In the genomic region with DNA sequence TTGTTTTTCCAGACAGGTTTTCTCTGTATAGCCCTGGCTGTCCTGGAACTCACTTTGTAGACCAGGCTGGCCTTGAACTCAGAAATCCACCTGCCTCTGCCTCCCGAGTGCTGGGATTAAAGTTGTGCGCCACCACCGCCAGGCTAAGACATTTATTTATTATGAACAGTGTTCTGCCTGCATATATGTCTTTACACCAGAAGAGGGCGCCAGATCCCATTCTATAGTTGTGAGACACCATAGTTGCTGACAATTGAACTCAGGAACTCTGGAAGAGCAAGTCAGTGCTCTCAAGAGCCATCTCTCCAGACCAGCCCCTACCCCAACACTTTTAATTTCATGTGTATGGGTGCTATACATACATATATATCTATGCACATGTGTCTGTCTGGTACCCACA, we compare ENCODE assay signal across 8 mouse cellular contexts. TPM values are rescaled to one million over a fixed set of nuclear protein-coding genes. Genes with fewer than 3 reads are reported as not detected.
DNase-seq lines count a peak whose midpoint lies in the region; ATAC-seq and TF ChIP-seq lines count a peak whose summit lies in the region.
"Not testable (repeated sequence)": the region's sequence is repeated elsewhere in the genome, so short reads cannot be mapped to it uniquely, and the experiment has no call there.

No protein-coding gene starts in this region.

- H3K27ac ChIP-seq in CH12.LX (ENCODE audit: insufficient read depth, low read depth); heart, postnatal 0 days (ENCODE audit: low read depth); lung, postnatal 0 days (ENCODE audit: low read length); neural tube, embryonic 11.5 days (ENCODE audit: low read depth, low read length): not testable (repeated sequence)

- WGBS in heart, postnatal 0 days, result 70% methylated on average over 4 of the region's 4 CpGs
- 59% methylated on average over 4 of the region's 4 CpGs for WGBS in lung, postnatal 0 days
- 78% methylated on average over 4 of the region's 4 CpGs for WGBS in neural tube, embryonic 11.5 days

- H3K27me3 ChIP-seq in CH12.LX (replicated peaks); heart, postnatal 0 days (ENCODE audit: control insufficient read depth, insufficient read depth, low read length); lung, postnatal 0 days (replicated peaks; ENCODE audit: insufficient read depth, low read length); neural tube, embryonic 11.5 days (ENCODE audit: control insufficient read depth, insufficient read depth, low read length): not testable (repeated sequence)

- ATAC-seq in activated CD4-positive, CD25-positive, alpha-beta regulatory T cell, adult 4 months, result peak; percentile 71
- ATAC-seq in heart, postnatal 0 days (ENCODE audit: insufficient read depth, low read depth); lung, postnatal 0 days; neural tube, embryonic 11.5 days (ENCODE audit: insufficient read depth, low FRiP score, low TSS enrichment): not testable (repeated sequence)

- not testable (repeated sequence) for H3K9ac ChIP-seq in CH12.LX (ENCODE audit: insufficient read depth, low read depth); heart, postnatal 0 days (replicated peaks; ENCODE audit: low read depth, low read length); lung, postnatal 0 days (replicated peaks; ENCODE audit: low read depth); neural tube, embryonic 11.5 days (ENCODE audit: low read length)

- H3K4me3 ChIP-seq in CH12.LX (replicated peaks in 1 of 3; ENCODE audit: low read depth in 2 of 3, low read length in 2 of 3, poor library complexity in 1 of 3); heart, postnatal 0 days (ENCODE audit: low read depth, low read length); lung, postnatal 0 days (ENCODE audit: low read depth, low read length); neural tube, embryonic 11.5 days (ENCODE audit: low read depth, low read length): not testable (repeated sequence)

- TF ChIP-seq CTCF in CH12.LX (conservative IDR thresholded peaks at IDR 0.05 in 1 of 2, IDR thresholded peaks at IDR 0.05 in 1 of 2; ENCODE audit: low read depth in 2 of 2, low read length in 2 of 2), result peak in 1 of 2 experiments; percentile 37; a peak in 2 of 4 replicates
- peak; percentile 51 for TF ChIP-seq CTCF in heart, postnatal 0 days (IDR thresholded peaks at IDR 0.05; ENCODE audit: low read depth)
- peak; percentile 67 for TF ChIP-seq CTCF in lung, postnatal 0 days (IDR thresholded peaks at IDR 0.05)

- not testable (repeated sequence) for H3K4me1 ChIP-seq in CH12.LX (ENCODE audit: control insufficient read depth in 1 of 2, insufficient read depth in 2 of 2); heart, postnatal 0 days (ENCODE audit: control insufficient read depth, insufficient read depth); lung, postnatal 0 days (ENCODE audit: insufficient read depth, low read depth, low read length); neural tube, embryonic 11.5 days (ENCODE audit: control insufficient read depth, insufficient read depth, low read length)

- TF ChIP-seq EP300 in CH12.LX (IDR thresholded peaks at IDR 0.05; ENCODE audit: low read length); heart, postnatal 0 days (IDR thresholded peaks at IDR 0.05; ENCODE audit: low read depth); lung, postnatal 0 days (IDR thresholded peaks at IDR 0.05): not testable (repeated sequence)

- dilution Hi-C loops in CH12.LX (cut with MboI; ENCODE audit: extremely low pct_ligation_motif_present, extremely low pct_unique_long_range_greater_than_20kb, low sequenced_read_pairs), result not testable (repeated sequence)

- in situ Hi-C loops in CH12.LX (cut with MboI; ENCODE audit: low pct_ligation_motif_present, low pct_unique_long_range_greater_than_20kb, low sequenced_read_pairs), result not testable (repeated sequence)

- H3K79me2 ChIP-seq in CH12.LX (replicated peaks; ENCODE audit: control insufficient read depth, extremely low read depth, insufficient read depth, poor library complexity, severe bottlenecking), result not testable (repeated sequence)

- not testable (repeated sequence) for TF ChIP-seq RAD21 in CH12.LX (IDR thresholded peaks at IDR 0.05; ENCODE audit: low read depth, low read length)

- peak; percentile 44 for DNase-seq in CH12.LX (ENCODE audit: extremely low read depth)
- DNase-seq in embryo, embryonic 10 days (ENCODE audit: low spot score), result peak; percentile 51
- not testable (repeated sequence) for DNase-seq in heart, postnatal 0 days (ENCODE audit: low spot score)
- DNase-seq in kidney, postnatal 14 days, result peak; percentile 13
- DNase-seq in lung, postnatal 0 days (ENCODE audit: low spot score), result peak; percentile 32
- peak; percentile 20 for DNase-seq in neural tube, embryonic 11.5 days (ENCODE audit: low spot score)
- peak; percentile 52 for DNase-seq in thymus, postnatal 4 days

- H3K4me2 ChIP-seq in CH12.LX (ENCODE audit: insufficient read depth, low read depth, poor library complexity, severe bottlenecking); heart, postnatal 0 days (ENCODE audit: low read depth, low read length); lung, postnatal 0 days (replicated peaks; ENCODE audit: low read depth, low read length); neural tube, embryonic 11.5 days (ENCODE audit: low read depth): not testable (repeated sequence)

- H3K9me3 ChIP-seq in CH12.LX (replicated peaks; ENCODE audit: low read length); heart, postnatal 0 days (replicated peaks; ENCODE audit: control insufficient read depth, low read length); lung, postnatal 0 days (ENCODE audit: low read length); neural tube, embryonic 11.5 days (ENCODE audit: control insufficient read depth, low read length): not testable (repeated sequence)

- H3K36me3 ChIP-seq in CH12.LX (replicated peaks in 1 of 2; ENCODE audit: control insufficient read depth in 1 of 2, insufficient read depth in 1 of 2, low read length in 1 of 2), result peaks cover 30 to 58% of the 10 kb centered on the region in 2 experiments
- H3K36me3 ChIP-seq in heart, postnatal 0 days (replicated peaks; ENCODE audit: control insufficient read depth, insufficient read depth, low read length), result peaks cover 57% of the 10 kb centered on the region
- not testable (repeated sequence) for H3K36me3 ChIP-seq in lung, postnatal 0 days (ENCODE audit: insufficient read depth, low read length)
- peaks cover 13% of the 10 kb centered on the region for H3K36me3 ChIP-seq in neural tube, embryonic 11.5 days (ENCODE audit: control insufficient read depth, insufficient read depth, low read length)

- not testable (repeated sequence) for TF ChIP-seq POLR2A in CH12.LX (IDR thresholded peaks at IDR 0.05; ENCODE audit: low read depth, low read length)

RNA-seq across cellular contexts. Expression of a gene that starts 18.8 kb away (rescaled TPM):
- total RNA-seq in CH12.LX (2012; rRNA removed) (130 and 154 TPM in 2 replicates), CH12.LX (2014; rRNA removed) (271 and 272 TPM in 2 replicates)
- polyA plus RNA-seq in CH12.LX (2012; ENCODE audit: insufficient read length, low read depth), result 243 and 244 TPM in 2 replicates
- 10 to 100 TPM; 69.3 to 77.1 TPM for polyA plus RNA-seq in activated CD4-positive, CD25-positive, alpha-beta regulatory T cell, adult 4 months (2017; shearing (Covaris generic))
- 123 and 172 TPM in 2 replicates for total RNA-seq in heart, postnatal 0 days (2014; rRNA removed; ENCODE audit: low replicate concordance)
- 43.7 and 49.4 TPM in 2 replicates for polyA plus RNA-seq in heart, postnatal 0 days (2015; fragmentation: Nextera tagmentation; extraction: Ambion mirVana)
- polyA plus RNA-seq in lung, postnatal 0 days (2015; fragmentation: Nextera tagmentation; extraction: Ambion mirVana), result 32.0 and 36.1 TPM in 2 replicates
- 127 and 132 TPM in 2 replicates for polyA plus RNA-seq in neural tube, embryonic 11.5 days (2014; fragmentation: Nextera tagmentation; extraction: Ambion mirVana)

RNA-seq across cellular contexts. Expression of a gene that starts 40.5 kb away (rescaled TPM):
- 5.3 and 7.9 TPM in 2 replicates for total RNA-seq in CH12.LX (2012; rRNA removed)
- total RNA-seq in CH12.LX (2014; rRNA removed), result 8.1 and 8.4 TPM in 2 replicates
- polyA plus RNA-seq in CH12.LX (2012; ENCODE audit: insufficient read length, low read depth), result 9.4 TPM in 2 replicates
- 1 to 10 TPM; 7.5 to 9.4 TPM for polyA plus RNA-seq in activated CD4-positive, CD25-positive, alpha-beta regulatory T cell, adult 4 months (2017; shearing (Covaris generic))
- 12.7 and 27.6 TPM in 2 replicates for total RNA-seq in heart, postnatal 0 days (2014; rRNA removed; ENCODE audit: low replicate concordance)
- 4.2 and 5.0 TPM in 2 replicates for polyA plus RNA-seq in heart, postnatal 0 days (2015; fragmentation: Nextera tagmentation; extraction: Ambion mirVana)
- 5.1 and 5.7 TPM in 2 replicates for polyA plus RNA-seq in lung, postnatal 0 days (2015; fragmentation: Nextera tagmentation; extraction: Ambion mirVana)
- polyA plus RNA-seq in neural tube, embryonic 11.5 days (2014; fragmentation: Nextera tagmentation; extraction: Ambion mirVana), result 11.1 and 11.4 TPM in 2 replicates
